Mouse (Mus musculus) gastrocnemius, postnatal 36 days (tissue): ENCODE measurements around the gene Usp32. TPM values are rescaled to one million over a fixed set of nuclear protein-coding genes. Genes with fewer than 3 reads are reported as not detected.
A peak's percentile ranks its signal among the peaks of the same experiment; 100 is the strongest.
"Not testable (repeated sequence)": the region's sequence is repeated elsewhere in the genome, so short reads cannot be mapped to it uniquely, and the experiment has no call there.

Experiments
- DNase-seq, 2 experiments: peaks; one replicate each; pipeline ENCODE4 v3.0.0; 2022
- intact Hi-C: fragments of 180-260 bp; cut with DNase I; formaldehyde crosslinking; loops from one replicate; pipeline ENCODE4 v1.15.1; 2025
- long read RNA-seq, 2 experiments: library from polyadenylated mRNA; stranded (forward); transcript quantifications; one replicate each; pipeline ENCODE4 v2.0.0; 2021
- total RNA-seq, 2 experiments: library from RNA; stranded (reverse); gene quantifications; 2 replicates each; pipeline ENCODE4 v1.2.3; 2021

Gene Usp32
- total RNA-seq: 10 to 100 TPM in 1 of 2 experiments, 1 to 10 TPM in 1; 8.0 to 10.6 TPM
- long read RNA-seq, experiment 1, partial matches to known transcripts: 1 of 3 reads
- long read RNA-seq, experiment 1, other reads (novel, unspliced or antisense): 2 of 3 reads
- long read RNA-seq, experiment 2, partial matches to known transcripts: 0 of 1 reads
- long read RNA-seq, experiment 2, other reads (novel, unspliced or antisense): 1 of 1 reads

DNA sequence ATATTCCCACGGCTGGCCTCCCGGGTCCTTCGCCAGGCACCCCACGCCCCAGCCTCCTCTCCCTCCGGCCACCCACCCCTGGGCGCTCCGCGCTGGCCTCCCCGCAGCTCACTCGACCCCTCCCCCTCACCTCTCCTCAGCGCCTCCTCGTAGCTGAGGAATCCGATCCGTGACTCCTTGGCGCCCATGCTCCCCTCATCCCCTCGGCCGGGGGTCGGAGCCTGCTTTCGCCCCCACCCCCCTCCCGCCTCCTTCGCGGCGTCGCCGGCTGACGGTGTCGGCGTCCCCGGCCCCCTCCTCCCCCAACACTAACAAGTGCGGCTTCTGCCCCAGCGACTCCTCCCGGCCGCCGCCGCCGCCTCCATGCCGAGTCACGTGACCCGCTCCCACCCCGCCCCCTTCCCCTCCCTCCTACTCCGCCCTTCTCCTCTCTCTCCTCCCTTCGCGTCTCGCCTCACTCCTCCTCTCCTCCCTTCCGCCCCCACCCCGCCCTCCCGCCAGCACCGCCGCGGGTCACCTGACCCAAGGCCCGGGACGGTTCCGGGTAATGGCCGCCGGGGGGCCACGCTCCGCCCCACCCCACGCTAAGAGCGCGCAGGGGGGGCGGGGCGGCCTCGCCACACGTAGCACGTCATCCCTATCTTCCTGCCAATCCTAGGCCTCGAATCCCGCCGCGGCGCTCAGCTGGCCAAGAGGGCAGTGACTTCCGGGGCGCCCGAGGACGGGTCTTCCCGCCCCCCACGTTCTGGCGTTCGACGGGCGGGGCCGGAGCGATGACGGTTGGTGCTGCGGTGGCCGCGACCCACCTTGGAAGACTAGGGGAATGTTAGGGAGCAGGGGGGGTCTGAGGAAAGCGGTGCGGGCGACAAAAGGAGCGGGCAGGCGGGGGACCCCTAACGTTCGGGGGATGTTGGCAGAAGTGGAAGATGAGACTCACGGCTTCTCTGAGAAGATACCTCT lies at the start of gene Usp32:
Usp32 (minus strand) TSS at position 581 of the 960 bp plus-strand sequence.
- intact Hi-C loops: no loop called here
- DNase-seq: peak; percentile 89 to 95

DNA sequence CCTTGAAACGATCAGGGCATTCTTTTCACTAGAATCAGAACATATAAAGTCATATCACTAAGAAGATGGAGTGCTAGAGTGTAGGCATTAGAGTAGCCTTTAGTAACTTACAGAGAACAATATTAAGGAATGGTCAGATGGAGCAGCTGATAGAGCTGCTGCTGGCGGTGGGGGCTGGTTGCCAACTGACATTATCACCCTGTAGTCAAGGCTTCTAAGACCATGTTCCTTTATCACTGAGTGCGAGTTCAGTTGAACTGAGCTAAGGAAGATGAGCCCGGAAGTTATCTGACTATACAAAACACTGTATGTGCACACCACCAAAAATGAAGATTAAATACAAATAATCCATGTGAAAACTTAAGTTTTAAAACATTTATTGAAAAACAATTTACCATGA lies 49.1 kb upstream of the Usp32 start:
- intact Hi-C loops: no loop called here
- no peak for DNase-seq

DNA sequence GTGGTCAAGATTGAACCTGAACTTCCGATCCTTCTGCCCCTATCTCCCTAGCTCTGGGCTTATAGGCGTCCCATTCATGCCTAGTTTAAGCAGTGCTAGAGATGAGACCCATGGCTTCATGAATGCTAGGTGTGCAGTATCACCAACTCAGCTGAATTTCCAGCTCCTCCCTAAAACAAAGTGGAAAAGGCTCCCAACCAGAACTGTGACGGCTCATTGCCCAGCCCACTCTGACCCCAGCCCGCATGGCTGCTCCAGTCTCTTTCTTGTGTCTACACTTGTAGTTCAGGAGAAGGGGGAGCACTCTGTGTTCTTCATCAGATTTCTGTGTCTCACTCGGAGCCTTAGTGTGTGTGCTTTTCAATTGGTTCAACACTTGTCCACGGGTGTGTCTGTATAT lies 44.9 kb upstream of the Usp32 start:
- DNase-seq: no peak
- intact Hi-C loops: no loop called here

DNA sequence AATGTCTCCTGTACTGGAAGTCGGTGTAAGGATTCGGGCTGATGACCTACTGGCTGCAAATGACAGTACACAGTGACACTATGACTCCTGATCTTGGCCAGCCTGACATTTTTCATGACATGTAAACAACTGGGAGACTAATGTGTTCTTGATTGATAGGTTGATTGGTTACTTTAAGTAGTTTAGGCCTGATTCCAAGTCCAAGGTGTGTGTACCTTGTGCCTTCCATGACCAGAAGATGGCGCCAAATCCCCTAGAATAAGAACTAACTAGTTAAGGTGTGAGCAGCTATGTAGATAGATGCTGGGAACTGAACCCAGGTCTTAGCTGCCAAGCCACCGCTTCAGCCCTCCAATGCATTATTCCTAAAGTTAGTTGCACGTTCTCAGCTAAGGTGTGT lies 44.1 kb upstream of the Usp32 start:
- intact Hi-C loops: no loop called here
- DNase-seq: no peak

DNA sequence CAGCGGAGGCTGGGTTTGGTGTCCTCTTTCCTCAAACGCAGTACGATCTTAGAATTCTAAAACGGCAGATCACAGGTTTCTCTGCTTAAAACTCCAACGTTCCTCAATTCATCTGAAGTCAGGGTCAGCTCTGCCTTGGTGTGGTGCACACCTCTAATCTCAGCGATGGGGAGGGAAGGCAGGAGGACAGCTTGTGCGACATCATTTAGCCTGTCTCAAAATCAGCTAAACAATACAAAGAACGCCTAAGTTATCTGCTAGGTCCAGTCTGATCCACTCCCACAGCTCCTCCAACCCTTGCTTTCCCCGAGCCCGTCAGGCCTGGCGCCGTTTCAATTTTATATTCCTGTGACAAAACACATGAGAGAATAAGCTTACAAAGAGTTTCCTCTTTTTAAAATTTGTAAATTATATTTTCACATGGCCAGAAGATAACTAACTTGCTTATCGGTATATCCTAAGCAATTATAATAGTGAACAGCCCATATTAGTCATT lies 43.4 kb upstream of the Usp32 start:
- DNase-seq: no peak

DNA sequence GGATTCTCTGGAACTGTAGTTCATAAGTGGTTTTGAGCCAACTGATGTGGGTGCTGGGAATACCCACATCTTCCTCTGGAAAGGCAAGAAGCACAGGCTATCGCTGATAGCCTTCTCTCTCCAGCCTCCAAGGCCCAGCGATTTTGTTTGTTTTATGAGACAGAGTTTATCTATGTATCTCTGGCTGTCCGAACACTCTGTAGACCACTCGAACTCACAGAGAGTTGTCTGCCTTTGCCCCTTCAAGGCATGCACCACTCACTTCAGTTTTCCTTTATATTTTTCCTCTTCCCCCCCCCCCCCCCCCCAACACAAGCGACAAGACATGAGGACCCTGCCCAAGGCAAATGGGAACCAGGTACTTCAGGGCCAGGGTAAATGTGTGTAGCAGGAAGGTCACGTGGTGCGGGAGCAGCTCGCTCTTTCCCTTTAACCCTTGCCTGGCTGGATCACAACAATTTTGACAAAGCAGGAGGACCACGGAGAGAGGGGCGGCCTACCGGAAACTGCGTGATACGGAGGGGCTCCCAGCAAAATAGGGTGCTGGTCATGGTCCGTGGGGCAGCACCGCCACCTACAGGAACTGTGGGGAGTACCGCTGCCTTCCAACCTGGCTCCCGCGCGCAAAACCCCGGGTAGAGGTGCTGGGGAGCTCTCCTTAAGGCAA lies 42.8 kb upstream of the Usp32 start:
- DNase-seq: peak; percentile 33 to 42
- intact Hi-C loops: no loop called here

More for the DNA sequence above, 43.4 kb upstream of the Usp32 start:
- intact Hi-C loops: no loop called here

DNA sequence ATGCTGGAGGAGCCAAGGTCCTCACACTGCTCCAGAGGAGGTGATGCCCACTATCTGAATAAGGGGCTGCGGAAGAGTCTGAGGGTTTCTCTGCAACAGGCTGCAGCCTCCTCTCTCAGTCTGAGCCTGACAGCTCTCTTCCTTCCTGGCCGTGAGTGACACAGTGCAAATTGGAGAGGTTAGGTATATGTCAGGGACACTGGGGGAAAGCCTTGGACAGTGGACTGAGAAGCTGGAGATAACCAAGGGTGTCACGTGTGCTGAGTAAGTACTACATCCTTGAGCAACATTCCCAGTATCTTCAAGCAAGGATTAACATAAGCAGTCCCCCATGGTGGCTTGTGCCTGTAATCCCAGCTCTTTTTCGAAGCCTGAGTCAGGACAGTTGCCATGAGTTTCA lies 38.5 kb upstream of the Usp32 start:
- intact Hi-C loops: no loop called here
- DNase-seq: no peak

DNA sequence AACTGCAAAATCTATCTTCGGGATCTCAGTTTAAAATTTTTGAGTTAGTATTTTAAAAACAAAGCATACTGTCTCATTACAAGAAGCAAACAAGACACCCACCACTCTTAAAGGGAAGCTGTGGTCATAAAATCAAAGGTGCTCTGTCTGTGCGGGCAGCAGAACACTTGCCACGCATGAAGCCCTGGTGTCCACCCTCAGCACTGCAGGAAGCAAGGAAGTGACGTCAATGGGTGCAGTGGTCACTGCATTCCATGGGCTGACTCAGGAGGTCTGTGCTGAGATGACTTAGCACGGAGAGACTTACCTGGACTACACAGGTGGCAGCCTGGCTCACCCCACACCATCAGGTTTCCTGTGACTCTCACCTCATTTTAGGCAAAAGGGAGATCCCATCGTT lies 37.8 kb upstream of the Usp32 start:
- intact Hi-C loops: no loop called here
- no peak for DNase-seq

DNA sequence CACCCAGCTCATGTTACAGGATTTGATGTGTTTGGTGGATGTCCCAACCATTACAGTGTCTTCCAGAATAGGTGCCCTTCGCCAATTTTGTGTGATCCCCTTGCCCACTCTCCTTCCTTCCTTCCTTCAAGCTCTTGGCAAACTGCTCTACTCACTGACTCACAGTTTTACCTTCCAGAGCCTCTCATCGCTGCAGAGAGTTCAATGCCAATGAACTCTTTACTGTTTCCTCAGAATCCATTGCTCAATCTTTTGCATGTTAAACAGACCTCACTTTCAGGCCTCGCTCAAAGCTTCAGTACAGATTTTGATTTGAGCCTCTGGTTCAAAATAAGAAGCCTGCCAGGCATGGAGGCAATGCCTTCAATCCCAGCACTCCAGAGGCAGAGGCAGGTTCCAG lies 36.0 kb upstream of the Usp32 start:
- intact Hi-C loops: no loop called here

DNA sequence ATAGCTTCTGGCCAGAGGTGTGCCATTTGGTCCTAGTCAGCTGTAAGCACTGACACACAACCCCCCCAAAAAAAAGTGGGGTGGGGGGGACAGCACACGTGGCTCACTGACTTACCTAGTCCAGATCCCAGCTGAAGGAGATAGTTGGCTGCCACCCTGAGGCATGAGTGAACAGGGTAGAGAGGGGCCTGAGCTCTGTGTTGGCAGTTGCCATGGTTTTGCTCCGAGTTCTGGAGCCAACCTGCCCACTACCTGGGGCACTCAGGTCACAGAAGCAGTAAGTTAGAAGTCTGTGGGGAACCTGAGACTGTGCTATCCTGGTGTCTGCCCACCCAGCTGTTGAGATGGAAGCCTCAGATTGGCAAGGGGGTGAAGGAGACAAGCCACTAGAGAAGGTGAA lies 30.9 kb upstream of the Usp32 start:
- intact Hi-C loops: loop anchor here (2.0 kb wide), 1 partner anchor 92 kb away; no protein-coding TSS in a partner anchor
- no peak for DNase-seq

More for the DNA sequence above, 36.0 kb upstream of the Usp32 start:
- no peak for DNase-seq

DNA sequence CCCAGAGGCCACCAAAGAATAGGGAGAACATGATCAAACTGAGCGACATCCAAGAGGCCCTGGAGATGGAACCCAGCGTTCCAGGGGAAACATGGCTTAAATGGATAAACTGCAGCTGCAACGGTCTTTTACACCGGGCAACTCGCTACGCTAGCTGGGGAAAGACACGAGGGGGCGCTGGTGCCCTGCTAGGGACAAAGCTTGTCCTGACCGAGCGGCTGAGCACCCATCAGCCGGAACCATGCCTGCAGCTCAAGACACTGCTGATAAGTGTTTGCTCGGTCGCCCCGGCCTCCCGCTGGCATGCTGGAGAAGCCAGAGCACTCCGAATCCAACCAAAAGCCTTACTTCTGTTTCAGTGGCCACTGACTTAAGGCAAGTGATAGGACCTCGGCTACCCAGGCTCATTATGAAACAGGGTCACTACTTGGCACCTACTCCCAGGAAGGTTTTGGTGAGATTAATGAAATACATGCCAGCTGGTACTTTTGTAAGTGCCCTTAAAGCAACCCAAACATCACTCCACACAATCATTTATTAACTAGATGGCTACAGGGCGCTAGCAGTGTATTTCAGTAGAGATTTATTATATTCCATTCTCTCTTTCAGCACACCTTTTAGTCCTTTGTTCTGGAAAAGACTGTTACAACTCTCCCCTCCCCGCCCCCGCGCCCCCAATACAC lies 30.2 kb upstream of the Usp32 start, which contains the start of gene 1700125H20Rik:
1700125H20Rik (plus strand) TSS at position 347 of the 683 bp plus-strand sequence.
- peak; percentile 78 to 88 for DNase-seq
- intact Hi-C loops: loop anchor here (2.0 kb wide), 1 partner anchor 93 kb away; no protein-coding TSS in a partner anchor

DNA sequence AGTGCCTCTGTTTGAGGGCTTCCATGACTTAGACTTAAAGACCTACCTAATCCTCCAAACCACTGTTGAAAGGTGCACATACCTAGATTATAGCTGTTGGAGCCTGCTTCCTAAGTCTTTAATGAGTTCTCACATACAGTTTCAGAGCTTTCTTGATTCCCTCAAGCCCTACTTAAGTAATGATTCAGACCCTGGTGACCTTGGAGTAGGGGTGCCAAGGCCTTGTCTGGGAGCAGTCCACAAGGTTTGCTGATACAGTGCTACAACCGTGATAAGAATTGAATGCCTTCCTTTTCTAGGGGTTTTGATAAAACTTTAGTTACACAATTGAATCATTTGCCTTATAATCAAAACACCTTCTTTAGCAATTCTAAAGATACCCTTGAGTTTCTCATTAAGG lies 27.5 kb upstream of the Usp32 start:
- no peak for DNase-seq
- intact Hi-C loops: no loop called here

DNA sequence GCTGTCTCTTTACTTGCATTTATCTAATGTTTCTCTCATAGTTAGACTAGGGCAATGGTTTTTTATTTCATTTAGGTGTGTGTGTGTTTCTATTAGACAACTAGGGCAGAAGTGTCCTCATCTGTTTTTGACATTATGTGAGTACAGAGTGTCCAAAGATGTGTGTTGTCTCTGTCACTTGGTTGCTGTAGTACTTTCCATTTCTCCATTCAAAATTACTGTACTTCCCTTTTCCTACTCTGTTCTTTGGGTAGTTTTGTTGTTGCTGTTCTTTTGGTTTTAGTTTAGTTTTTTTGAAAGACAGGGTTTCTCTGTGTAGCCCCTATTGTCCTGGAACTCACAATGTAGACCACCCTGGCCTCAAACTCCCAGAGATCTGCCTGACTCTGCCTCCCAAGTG lies 24.4 kb upstream of the Usp32 start:
- intact Hi-C loops: no loop called here

DNA sequence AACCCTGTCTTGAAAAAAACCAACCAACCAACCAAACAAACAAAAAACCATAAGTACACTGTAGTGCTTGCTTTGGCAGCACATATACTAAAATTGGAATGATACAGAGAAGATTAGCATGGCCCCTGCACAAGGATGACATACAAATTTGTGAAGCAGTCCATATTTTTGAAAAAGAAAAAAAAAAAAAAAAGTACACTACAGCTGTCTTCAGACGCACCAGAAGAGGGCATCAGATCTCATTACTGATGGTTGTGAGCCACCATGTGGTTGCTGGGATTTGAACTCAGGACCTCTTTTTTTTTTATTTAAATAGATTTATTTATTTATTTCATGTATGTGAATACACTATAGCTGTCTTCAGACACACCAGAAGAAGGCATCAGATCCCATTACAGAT lies 23.1 kb upstream of the Usp32 start:
- intact Hi-C loops, DNase-seq: not testable (repeated sequence)

More for the DNA sequence above, 24.4 kb upstream of the Usp32 start:
- DNase-seq: no peak

DNA sequence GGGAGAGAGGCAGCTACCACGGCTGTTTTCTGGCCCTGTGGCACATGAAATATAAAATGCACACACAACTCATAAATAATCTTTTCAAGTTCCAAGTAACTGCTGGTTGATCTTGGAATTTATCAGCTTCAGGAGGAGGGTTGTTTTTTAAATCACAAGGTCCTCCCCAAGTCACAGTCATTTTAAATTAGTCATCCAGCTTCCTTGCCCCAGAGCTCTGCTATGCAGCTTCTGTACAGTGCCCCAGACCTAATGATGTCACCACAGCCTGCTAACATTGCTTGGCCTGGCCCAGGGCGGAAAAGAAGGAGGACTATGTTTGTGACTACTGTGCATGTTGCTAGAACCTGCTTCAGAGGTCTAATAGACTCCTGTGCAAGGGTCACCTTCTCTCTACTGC lies 17.3 kb upstream of the Usp32 start:
- DNase-seq: no peak
- intact Hi-C loops: no loop called here

DNA sequence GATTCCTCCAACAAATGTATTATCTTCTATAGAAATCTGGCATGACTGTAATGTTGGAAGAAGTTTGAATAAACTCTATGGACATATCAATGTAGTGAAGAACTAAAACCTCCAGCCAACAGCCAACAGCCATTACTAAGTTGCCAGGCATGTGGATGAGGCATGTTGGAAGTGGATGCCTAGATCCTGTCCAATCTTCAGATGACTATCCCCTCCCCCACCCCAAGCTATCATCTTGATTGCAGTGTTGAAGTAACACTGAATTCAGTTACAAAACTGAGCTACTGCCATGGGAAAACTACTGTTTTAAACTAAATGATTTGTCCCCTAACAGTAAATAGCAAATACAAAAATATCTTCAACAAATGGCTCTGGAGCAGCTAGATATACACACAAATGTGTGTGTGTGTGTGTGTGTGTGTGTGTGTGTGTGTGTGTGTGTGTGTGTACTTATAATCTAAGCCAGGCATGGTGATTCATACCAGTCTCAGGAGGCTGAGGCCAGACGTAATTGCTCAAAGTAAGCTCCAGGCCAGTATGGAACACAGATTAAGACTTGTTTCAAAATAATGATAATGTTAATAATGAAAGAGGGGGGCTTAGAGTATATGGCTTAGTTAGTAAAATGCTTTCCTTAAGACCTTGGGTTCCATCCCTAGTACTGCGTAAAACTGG lies 12.4 kb upstream of the Usp32 start:
- no peak for DNase-seq

DNA sequence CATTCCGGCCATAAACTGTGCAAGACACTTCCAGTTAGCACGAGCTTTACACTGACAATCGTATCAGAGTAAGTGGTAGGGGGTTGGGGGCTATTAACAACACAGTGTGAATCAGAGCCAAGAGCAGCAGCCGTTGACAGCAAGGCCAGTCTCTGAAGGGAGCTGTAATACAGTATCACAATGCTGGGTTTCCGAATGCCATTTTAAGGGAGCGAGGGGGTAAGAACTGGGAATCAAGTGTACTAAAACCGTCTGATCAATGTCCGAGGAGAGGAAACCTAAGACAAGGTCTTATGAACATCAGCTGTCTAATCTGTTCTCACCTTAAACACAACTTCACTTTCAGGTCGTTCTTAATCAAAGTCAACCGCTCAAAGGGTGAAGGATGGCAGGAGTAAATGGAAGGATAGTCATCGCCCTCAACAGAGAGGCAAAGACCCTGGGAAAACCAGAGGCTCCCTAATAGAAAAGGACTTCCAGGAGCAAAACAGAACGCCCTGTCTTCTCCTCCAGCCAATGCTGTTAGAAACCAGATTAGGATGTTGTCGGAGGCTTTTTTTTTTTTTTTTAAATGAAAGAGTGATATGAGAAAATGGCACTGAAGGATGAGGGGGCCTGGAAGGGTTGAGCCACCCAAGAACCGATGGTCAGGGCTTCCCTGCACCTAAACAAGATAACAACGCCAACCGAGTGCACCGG lies 1.0 kb downstream of the Usp32 start:
- intact Hi-C loops: no loop called here
- no peak for DNase-seq

More for the DNA sequence above, 12.4 kb upstream of the Usp32 start:
- intact Hi-C loops: no loop called here

DNA sequence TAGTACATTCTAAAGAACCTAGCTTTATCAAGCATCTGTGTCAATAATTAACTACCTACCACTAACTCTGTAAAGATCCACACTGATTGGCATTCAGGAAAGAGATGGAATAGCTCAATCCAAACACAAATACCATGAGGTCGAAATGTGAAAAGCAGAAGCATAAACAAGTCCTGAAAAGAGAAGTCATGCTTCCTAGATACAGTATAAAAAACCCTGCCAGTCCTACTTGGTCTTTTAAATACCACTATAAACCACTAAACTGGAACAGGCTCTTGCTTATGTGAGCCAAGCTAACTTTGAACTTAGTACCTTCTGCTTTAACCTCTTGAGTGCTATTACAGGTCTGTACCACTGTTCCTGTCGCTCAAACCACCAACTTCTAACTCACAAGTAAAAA lies 8.4 kb downstream of the Usp32 start:
- DNase-seq: no peak
- intact Hi-C loops: no loop called here

DNA sequence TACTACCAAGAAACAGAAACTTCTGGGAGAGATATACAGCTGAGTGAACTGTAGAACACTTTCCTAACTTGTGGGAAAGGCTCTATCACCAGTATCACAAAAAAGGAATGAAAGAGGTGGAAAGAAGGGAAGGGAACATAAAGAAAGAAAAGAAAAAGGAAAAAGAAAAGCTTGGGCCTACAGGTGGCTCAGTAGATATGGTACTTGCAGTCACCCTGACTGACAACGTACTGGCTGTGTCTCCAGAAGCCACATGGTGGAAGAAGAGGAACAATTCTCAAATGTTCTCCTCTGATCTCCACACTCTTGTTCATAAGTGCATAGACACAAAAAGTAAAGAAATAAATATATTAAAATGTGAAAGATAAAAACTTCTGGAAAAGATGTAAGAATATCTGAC lies 11.1 kb downstream of the Usp32 start:
- DNase-seq: no peak
- intact Hi-C loops: no loop called here
